Mouse (Mus musculus): Measurements from ENCODE around the gene Rps6kb1.
A peak's percentile ranks its signal among the peaks of the same experiment; 100 is the strongest.

The Rps6kb1 gene

GRCm38 (mm10) chr11:86544639-86545299 is at the start of gene Rps6kb1, which contains the start of gene Tubd1:
Gene Rps6kb1 (minus strand): TSS chr11:86544805.
Gene Tubd1 (plus strand): TSS chr11:86544991.
- peak; percentile 96 to 98 for DNase-seq (ENCODE audit: low spot score in 2 of 2)

GRCm38 (mm10) chr11:86593443-86593842 is 48.8 kb upstream of the Rps6kb1 start:
- DNase-seq (ENCODE audit: low spot score in 2 of 2), result no peak

GRCm38 (mm10) chr11:86592993-86593392 is 48.4 kb upstream of the Rps6kb1 start:
- no peak for DNase-seq (ENCODE audit: low spot score in 2 of 2)

GRCm38 (mm10) chr11:86591931-86592616 is 47.5 kb upstream of the Rps6kb1 start:
- no peak for DNase-seq (ENCODE audit: low spot score in 2 of 2)

- no peak for DNase-seq (ENCODE audit: low spot score in 2 of 2)
Observed at GRCm38 (mm10) chr11:86591301-86591845, 46.8 kb upstream of the Rps6kb1 start.

- DNase-seq (ENCODE audit: low spot score in 2 of 2), result no peak
Observed at GRCm38 (mm10) chr11:86590579-86590978, 46.0 kb upstream of the Rps6kb1 start.

GRCm38 (mm10) chr11:86590066-86590465 is 45.5 kb upstream of the Rps6kb1 start:
- no peak for DNase-seq (ENCODE audit: low spot score in 2 of 2)

- no peak for DNase-seq (ENCODE audit: low spot score in 2 of 2)
Observed at GRCm38 (mm10) chr11:86588583-86589298, 44.1 kb upstream of the Rps6kb1 start.

GRCm38 (mm10) chr11:86587830-86588229 is 43.2 kb upstream of the Rps6kb1 start:
- no peak for DNase-seq (ENCODE audit: low spot score in 2 of 2)

- DNase-seq (ENCODE audit: low spot score in 2 of 2), result no peak
Observed at GRCm38 (mm10) chr11:86586868-86587792, 42.5 kb upstream of the Rps6kb1 start.

GRCm38 (mm10) chr11:86586177-86586867 is 41.7 kb upstream of the Rps6kb1 start:
- no peak for DNase-seq (ENCODE audit: low spot score in 2 of 2)

- no peak for DNase-seq (ENCODE audit: low spot score in 2 of 2)
Observed at GRCm38 (mm10) chr11:86585598-86585984, 41.0 kb upstream of the Rps6kb1 start.

- no peak for DNase-seq (ENCODE audit: low spot score in 2 of 2)
Observed at GRCm38 (mm10) chr11:86584898-86585597, 40.4 kb upstream of the Rps6kb1 start.

- DNase-seq (ENCODE audit: low spot score in 2 of 2), result no peak
Observed at GRCm38 (mm10) chr11:86583990-86584897, 39.6 kb upstream of the Rps6kb1 start.

- DNase-seq (ENCODE audit: low spot score in 2 of 2), result no peak
Observed at GRCm38 (mm10) chr11:86583313-86583825, 38.8 kb upstream of the Rps6kb1 start.

- DNase-seq (ENCODE audit: low spot score in 2 of 2), result no peak
Observed at GRCm38 (mm10) chr11:86582543-86583260, 38.1 kb upstream of the Rps6kb1 start.

- DNase-seq (ENCODE audit: low spot score in 2 of 2), result no peak
Observed at GRCm38 (mm10) chr11:86581943-86582542, 37.4 kb upstream of the Rps6kb1 start.
